Mouse (Mus musculus): Measurements from ENCODE around the gene Cfdp1. TPM values are rescaled to one million over a fixed set of nuclear protein-coding genes. Genes with fewer than 3 reads are reported as not detected.

Cfdp1 gene
- polyA plus RNA-seq, 1 experiment = 2.2 TPM

GRCm38 (mm10) chr8:111743101-111743791 lies 110.8 kb downstream of the Cfdp1 start:
- Histone ChIP-seq H3K36me3 (ENCODE audit: control insufficient read depth) (no peaks in the 10 kb centered on the region; the same call in 1 of the 2 replicates), H3K4me3 (replicated peaks) (peak overlapping the region; percentile 53), H3K4me1 (ENCODE audit: control insufficient read depth) (peaks cover 1% of the 10 kb centered on the region; the same call in 1 of the 2 replicates), H3K9me3 (ENCODE audit: control insufficient read depth, low read length) (no peaks in the 10 kb centered on the region), H3K27me3 (ENCODE audit: control insufficient read depth) (peaks cover 74% of the 10 kb centered on the region)
- no peak for TF ChIP-seq TAL1 (IDR thresholded peaks at IDR 0.05; ENCODE audit: low read length)
- no peak for TF ChIP-seq GATA1 (IDR thresholded peaks at IDR 0.05; ENCODE audit: low read length)

- TF ChIP-seq TAL1 (IDR thresholded peaks at IDR 0.05; ENCODE audit: low read length) (no peak), GATA1 (IDR thresholded peaks at IDR 0.05; ENCODE audit: low read length) (no peak)
- Histone ChIP-seq H3K4me1 (ENCODE audit: control insufficient read depth) (peaks cover 1% of the 10 kb centered on the region; the same call in 1 of the 2 replicates), H3K4me3 (replicated peaks) (peak overlapping the region; percentile 53), H3K9me3 (ENCODE audit: control insufficient read depth, low read length) (no peaks in the 10 kb centered on the region), H3K36me3 (ENCODE audit: control insufficient read depth) (no peaks in the 10 kb centered on the region; the same call in 1 of the 2 replicates), H3K27me3 (ENCODE audit: control insufficient read depth) (peaks cover 71% of the 10 kb centered on the region)
Observed at GRCm38 (mm10) chr8:111742261-111743037, 111.6 kb downstream of the Cfdp1 start.

- TF ChIP-seq GATA1 (IDR thresholded peaks at IDR 0.05; ENCODE audit: low read length) (no peak), TAL1 (IDR thresholded peaks at IDR 0.05; ENCODE audit: low read length) (no peak)
- Histone ChIP-seq H3K4me1 (ENCODE audit: control insufficient read depth) (peaks cover 1% of the 10 kb centered on the region; the same call in 1 of the 2 replicates), H3K36me3 (ENCODE audit: control insufficient read depth) (no peaks in the 10 kb centered on the region; the same call in 1 of the 2 replicates), H3K4me3 (replicated peaks) (no peak overlapping the region), H3K27me3 (ENCODE audit: control insufficient read depth) (peaks cover 79% of the 10 kb centered on the region), H3K9me3 (ENCODE audit: control insufficient read depth, low read length) (no peaks in the 10 kb centered on the region)
Observed at GRCm38 (mm10) chr8:111741556-111741955, 112.5 kb downstream of the Cfdp1 start.

GRCm38 (mm10) chr8:111740994-111741393 lies 113.1 kb downstream of the Cfdp1 start:
- peaks cover 80% of the 10 kb centered on the region for H3K27me3 ChIP-seq (ENCODE audit: control insufficient read depth)
- H3K4me3 ChIP-seq (replicated peaks) = no peak overlapping the region
- peaks cover 1% of the 10 kb centered on the region; the same call in 1 of the 2 replicates for H3K4me1 ChIP-seq (ENCODE audit: control insufficient read depth)
- H3K9me3 ChIP-seq (ENCODE audit: control insufficient read depth, low read length) = no peaks in the 10 kb centered on the region
- TF ChIP-seq GATA1 (IDR thresholded peaks at IDR 0.05; ENCODE audit: low read length) (no peak), TAL1 (IDR thresholded peaks at IDR 0.05; ENCODE audit: low read length) (no peak)
- no peaks in the 10 kb centered on the region; the same call in 1 of the 2 replicates for H3K36me3 ChIP-seq (ENCODE audit: control insufficient read depth)

- no peaks in the 10 kb centered on the region; the same call in 1 of the 2 replicates for H3K36me3 ChIP-seq (ENCODE audit: control insufficient read depth)
- no peak overlapping the region for H3K4me3 ChIP-seq (replicated peaks)
- H3K4me1 ChIP-seq (ENCODE audit: control insufficient read depth) = no peaks in the 10 kb centered on the region; the same call in 1 of the 2 replicates
- TF ChIP-seq GATA1 (IDR thresholded peaks at IDR 0.05; ENCODE audit: low read length) = no peak
- no peak for TF ChIP-seq TAL1 (IDR thresholded peaks at IDR 0.05; ENCODE audit: low read length)
- H3K27me3 ChIP-seq (ENCODE audit: control insufficient read depth) = peaks cover 78% of the 10 kb centered on the region
- no peaks in the 10 kb centered on the region for H3K9me3 ChIP-seq (ENCODE audit: control insufficient read depth, low read length)
Observed at GRCm38 (mm10) chr8:111740301-111740711, 113.8 kb downstream of the Cfdp1 start.

GRCm38 (mm10) chr8:111739604-111740003 lies 114.5 kb downstream of the Cfdp1 start:
- H3K27me3 ChIP-seq (ENCODE audit: control insufficient read depth) = peaks cover 78% of the 10 kb centered on the region
- no peaks in the 10 kb centered on the region; the same call in 1 of the 2 replicates for H3K36me3 ChIP-seq (ENCODE audit: control insufficient read depth)
- TF ChIP-seq TAL1 (IDR thresholded peaks at IDR 0.05; ENCODE audit: low read length) = no peak
- TF ChIP-seq GATA1 (IDR thresholded peaks at IDR 0.05; ENCODE audit: low read length) = no peak
- H3K4me1 ChIP-seq (ENCODE audit: control insufficient read depth) = no peaks in the 10 kb centered on the region; the same call in 1 of the 2 replicates
- H3K9me3 ChIP-seq (ENCODE audit: control insufficient read depth, low read length) = no peaks in the 10 kb centered on the region
- H3K4me3 ChIP-seq (replicated peaks) = no peak overlapping the region

DNA sequence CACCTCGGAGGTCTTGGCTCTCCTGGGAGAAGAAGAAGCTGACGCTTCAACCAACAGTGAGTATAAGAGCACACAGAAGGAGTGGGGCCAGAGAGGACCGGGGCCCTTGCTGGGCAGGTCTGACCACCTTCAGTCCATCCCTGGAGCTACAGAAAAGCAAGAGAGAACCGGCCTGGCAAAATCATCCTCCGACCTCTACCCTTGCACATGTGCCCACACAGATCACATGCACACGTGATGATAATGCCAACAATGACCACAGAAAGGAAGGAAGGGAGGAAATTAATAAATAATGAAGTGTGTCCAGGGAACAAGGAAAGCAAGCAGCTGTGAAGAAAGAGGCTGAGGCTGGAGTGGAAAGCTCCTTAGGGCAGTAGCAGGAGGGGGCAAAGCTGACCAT lies 115.2 kb downstream of the Cfdp1 start:
- TF ChIP-seq TAL1 (IDR thresholded peaks at IDR 0.05; ENCODE audit: low read length) = no peak
- TF ChIP-seq GATA1 (IDR thresholded peaks at IDR 0.05; ENCODE audit: low read length) = no peak
- H3K9me3 ChIP-seq (ENCODE audit: control insufficient read depth, low read length) = no peaks in the 10 kb centered on the region
- peaks cover 78% of the 10 kb centered on the region for H3K27me3 ChIP-seq (ENCODE audit: control insufficient read depth)
- H3K4me3 ChIP-seq (replicated peaks) = no peak overlapping the region
- H3K4me1 ChIP-seq (ENCODE audit: control insufficient read depth) = no peaks in the 10 kb centered on the region; the same call in 1 of the 2 replicates
- H3K36me3 ChIP-seq (ENCODE audit: control insufficient read depth) = no peaks in the 10 kb centered on the region; the same call in 1 of the 2 replicates

DNA sequence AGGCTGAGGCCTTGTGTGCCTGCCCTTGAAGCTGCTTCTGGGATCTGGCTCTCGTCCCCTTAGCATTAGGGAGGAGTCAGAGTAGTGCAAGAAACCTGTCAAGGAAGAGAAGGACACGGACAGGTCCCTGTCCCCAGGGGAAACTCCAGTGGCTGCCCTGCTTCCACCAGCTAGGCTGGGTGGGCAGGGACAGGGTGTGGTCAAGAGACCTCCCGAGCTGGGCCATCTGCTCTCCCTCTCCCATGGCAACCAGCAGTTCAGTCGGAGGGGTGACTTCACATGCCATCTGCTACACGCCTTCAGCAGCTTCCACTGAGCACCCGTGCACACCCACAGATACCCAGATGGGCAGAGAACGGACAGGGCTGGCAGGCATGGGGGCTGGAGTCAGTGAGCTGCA lies 117.8 kb downstream of the Cfdp1 start:
- Histone ChIP-seq H3K9me3 (ENCODE audit: control insufficient read depth, low read length) (no peaks in the 10 kb centered on the region), H3K4me3 (replicated peaks) (no peak overlapping the region), H3K27me3 (ENCODE audit: control insufficient read depth) (peaks cover 78% of the 10 kb centered on the region), H3K36me3 (ENCODE audit: control insufficient read depth) (no peaks in the 10 kb centered on the region; the same call in 1 of the 2 replicates), H3K4me1 (ENCODE audit: control insufficient read depth) (peaks cover 9% of the 10 kb centered on the region)
- no peak for TF ChIP-seq GATA1 (IDR thresholded peaks at IDR 0.05; ENCODE audit: low read length)
- no peak for TF ChIP-seq TAL1 (IDR thresholded peaks at IDR 0.05; ENCODE audit: low read length)

DNA sequence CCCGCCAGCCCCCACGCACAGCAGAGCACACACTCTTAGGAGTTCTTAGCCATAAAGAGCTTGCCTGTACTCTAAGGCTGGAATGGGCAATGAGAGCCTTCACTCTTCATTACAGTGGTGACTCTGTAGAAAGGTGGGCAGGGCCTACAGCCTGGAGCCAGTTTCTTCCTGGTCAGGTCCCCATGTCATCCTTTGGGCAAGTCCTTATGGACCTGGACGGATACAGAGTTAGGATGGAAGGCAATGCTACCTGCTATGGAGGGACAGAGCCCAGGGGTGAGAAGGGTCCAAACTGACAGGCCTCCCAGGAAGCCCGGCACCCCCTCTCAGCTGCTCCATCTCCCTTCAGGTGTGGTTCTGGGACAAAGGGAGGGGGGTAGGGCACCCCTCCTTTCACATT lies 118.3 kb downstream of the Cfdp1 start:
- Histone ChIP-seq H3K4me3 (replicated peaks) (no peak overlapping the region), H3K4me1 (ENCODE audit: control insufficient read depth) (peaks cover 14% of the 10 kb centered on the region), H3K9me3 (ENCODE audit: control insufficient read depth, low read length) (no peaks in the 10 kb centered on the region), H3K36me3 (ENCODE audit: control insufficient read depth) (no peaks in the 10 kb centered on the region; the same call in 1 of the 2 replicates), H3K27me3 (ENCODE audit: control insufficient read depth) (peaks cover 79% of the 10 kb centered on the region)
- TF ChIP-seq GATA1 (IDR thresholded peaks at IDR 0.05; ENCODE audit: low read length) = no peak
- no peak for TF ChIP-seq TAL1 (IDR thresholded peaks at IDR 0.05; ENCODE audit: low read length)
